Mouse (Mus musculus) bone marrow, adult 2 months (tissue): Measurements from ENCODE around the gene Cdh23.

Source experiments
- CTCF ChIP-seq: fragments of 200-500 bp; IDR thresholded peaks from 2 replicates; pipeline ENCODE4 v1.5.1; 2011; ENCODE audit warnings: low read length, control low read depth; ENCODE audit not compliant: control insufficient read depth, insufficient read depth
- POLR2A ChIP-seq: fragments of 200-500 bp; IDR thresholded peaks from 2 replicates; pipeline ENCODE4 v1.6.1; 2011; ENCODE audit warnings: low read depth, mild to moderate bottlenecking, control low read depth, low read length, borderline replicate concordance; ENCODE audit not compliant: control insufficient read depth

GRCm38 (mm10) chr10:60367145-60367544 lies 329.1 kb downstream of the Cdh23 start:
- no peak for TF ChIP-seq POLR2A
- TF ChIP-seq CTCF = no peak
